ENCODE assay signal across 9 mouse cellular contexts in the genomic region with DNA sequence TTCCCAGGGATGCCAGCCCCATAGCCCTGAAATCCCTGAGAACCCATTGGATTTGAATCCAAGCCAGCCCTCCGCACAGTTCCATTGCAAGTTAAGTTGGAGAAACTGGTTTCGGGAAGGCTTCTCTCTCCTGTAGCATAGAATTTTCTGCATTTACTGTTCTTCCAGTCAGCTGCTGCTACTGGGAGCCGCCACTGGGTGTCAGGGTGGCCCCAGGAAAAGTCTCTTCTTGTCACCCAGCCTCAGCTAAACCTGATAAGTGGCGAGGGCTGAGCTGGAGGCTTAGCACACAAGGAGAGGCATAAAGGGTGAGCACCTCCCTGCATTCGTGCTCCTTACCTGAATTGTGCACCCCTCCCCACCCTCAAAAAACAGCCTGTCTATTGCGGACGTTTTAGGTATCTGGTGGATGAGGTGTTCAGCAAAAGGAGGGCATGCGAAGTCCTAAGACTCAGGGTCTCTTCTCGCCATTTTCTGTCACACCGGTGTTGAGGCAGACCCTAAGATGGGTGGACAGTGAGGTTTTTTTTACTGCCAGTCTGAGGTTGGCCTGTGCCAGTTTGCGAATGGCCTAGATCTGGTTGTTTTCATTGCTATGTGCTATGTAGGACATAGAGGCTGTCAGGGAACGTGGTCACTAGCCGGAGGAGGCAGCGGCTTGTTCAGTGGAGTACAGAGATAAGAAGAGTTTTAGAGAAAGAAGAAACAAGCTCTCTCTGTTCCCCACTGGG. TPM values are rescaled to one million over a fixed set of nuclear protein-coding genes. Genes with fewer than 3 reads are reported as not detected.
A peak's percentile ranks its signal among the peaks of the same experiment; 100 is the strongest.
DNase-seq lines count a peak whose midpoint lies in the region; ATAC-seq and TF ChIP-seq lines count a peak whose summit lies in the region.
"Had no signal": no experiment of that assay in that cellular context is flagged by ENCODE, and none has a peak within 500 bp of the region (broad histone marks: within the 10 kb centered on the region; RNA-seq: fewer than 3 reads in every experiment).

No protein-coding gene starts in this region.

- H3K9me3 ChIP-seq in heart, embryonic 12.5 days (replicated peaks): no peaks in the 10 kb centered on the region
- no peaks in the 10 kb centered on the region for H3K9me3 ChIP-seq in forebrain, embryonic 14.5 days (replicated peaks; ENCODE audit: control insufficient read depth, low read length)
- no peaks in the 10 kb centered on the region for H3K9me3 ChIP-seq in limb, embryonic 14.5 days (ENCODE audit: control insufficient read depth, low read length)
- H3K9me3 ChIP-seq: lung, embryonic 15.5 days had no signal

- 40% methylated on average over 14 of the region's 14 CpGs for WGBS in heart, embryonic 12.5 days
- WGBS in forebrain, embryonic 14.5 days: 62% methylated on average over 14 of the region's 14 CpGs
- WGBS in limb, embryonic 14.5 days: 60% methylated on average over 14 of the region's 14 CpGs

- H3K4me3 ChIP-seq in heart, embryonic 12.5 days: no peak overlapping the region
- H3K4me3 ChIP-seq in forebrain, embryonic 14.5 days (ENCODE audit: low read depth, low read length): no peak overlapping the region
- no peak overlapping the region for H3K4me3 ChIP-seq in limb, embryonic 14.5 days (replicated peaks; ENCODE audit: low read length)
- H3K4me3 ChIP-seq: lung, embryonic 15.5 days had no signal

- peak overlapping the region; percentile 27 for H3K4me2 ChIP-seq in heart, embryonic 12.5 days
- H3K4me2 ChIP-seq in forebrain, embryonic 14.5 days (ENCODE audit: low read length): no peak overlapping the region
- no peak overlapping the region for H3K4me2 ChIP-seq in limb, embryonic 14.5 days (replicated peaks; ENCODE audit: low read depth, low read length, severe bottlenecking)
- H3K4me2 ChIP-seq: lung, embryonic 15.5 days had no signal

- no peak for DNase-seq in heart, adult 8-10 months (ENCODE audit: low spot score)
- DNase-seq in brain, embryonic 18.5 days (ENCODE audit: low read depth, low spot score): peak; percentile 56
- DNase-seq in forebrain, embryonic 14.5 days (ENCODE audit: low spot score): peak; percentile 84
- DNase-seq in kidney, adult 9 months: peak; percentile 25
- DNase-seq in limb, embryonic 14.5 days (ENCODE audit: low spot score): peak; percentile 67
- peak; percentile 42 for DNase-seq in retina, adult 2 months (ENCODE audit: low read depth, low spot score)

- H3K4me1 ChIP-seq in heart, embryonic 12.5 days (replicated peaks): peaks cover 15% of the 10 kb centered on the region
- no peaks in the 10 kb centered on the region for H3K4me1 ChIP-seq in forebrain, embryonic 14.5 days (ENCODE audit: control insufficient read depth, insufficient read depth, low read length)
- H3K4me1 ChIP-seq in limb, embryonic 14.5 days (ENCODE audit: control insufficient read depth, insufficient read depth, low read length): no peaks in the 10 kb centered on the region
- H3K4me1 ChIP-seq: lung, embryonic 15.5 days had no signal

- no peak for TF ChIP-seq POLR2A in limb, embryonic 14.5 days (IDR thresholded peaks at IDR 0.05; ENCODE audit: borderline replicate concordance, extremely low read depth, insufficient read depth, insufficient read length)

- no peak for ATAC-seq in heart, embryonic 12.5 days (ENCODE audit: insufficient number of reproducible peaks, low FRiP score)
- ATAC-seq in forebrain, embryonic 14.5 days: peak; percentile 81; the same call in 1 of the 2 replicates
- ATAC-seq in limb, embryonic 14.5 days (ENCODE audit: low FRiP score, low read depth): no peak
- no peak for ATAC-seq in monocyte, adult 5-6 weeks (replicated peaks; ENCODE audit: insufficient number of reproducible peaks, low FRiP score, low TSS enrichment, poor library complexity, severe bottlenecking)

- 0 out of 2 replicates have a peak overlapping the region, but pooled peaks have one; percentile 31 for H3K9ac ChIP-seq in heart, embryonic 12.5 days
- H3K9ac ChIP-seq in forebrain, embryonic 14.5 days (ENCODE audit: low read length): no peak overlapping the region
- H3K9ac ChIP-seq in limb, embryonic 14.5 days (ENCODE audit: low read depth, low read length, severe bottlenecking): no peak overlapping the region
- H3K9ac ChIP-seq: lung, embryonic 15.5 days had no signal

- H3K27me3 ChIP-seq in heart, embryonic 12.5 days (replicated peaks): peaks cover 18% of the 10 kb centered on the region
- H3K27me3 ChIP-seq in forebrain, embryonic 14.5 days (replicated peaks; ENCODE audit: control insufficient read depth, insufficient read depth, low read length): no peaks in the 10 kb centered on the region
- H3K27me3 ChIP-seq in limb, embryonic 14.5 days (ENCODE audit: control insufficient read depth, insufficient read depth, low read length): no peaks in the 10 kb centered on the region

- no peak overlapping the region for H3K27ac ChIP-seq in heart, embryonic 12.5 days (ENCODE audit: poor library complexity, severe bottlenecking)
- H3K27ac ChIP-seq in forebrain, embryonic 14.5 days (ENCODE audit: low read depth, low read length): no peak overlapping the region
- H3K27ac ChIP-seq in limb, embryonic 14.5 days (replicated peaks; ENCODE audit: low read depth, low read length): no peak overlapping the region
- H3K27ac ChIP-seq: lung, embryonic 15.5 days had no signal

- H3K36me3 ChIP-seq in heart, embryonic 12.5 days: no peaks in the 10 kb centered on the region
- H3K36me3 ChIP-seq in forebrain, embryonic 14.5 days (ENCODE audit: control insufficient read depth, insufficient read depth, low read length): no peaks in the 10 kb centered on the region
- H3K36me3 ChIP-seq in limb, embryonic 14.5 days (ENCODE audit: control insufficient read depth, insufficient read depth, low read length): no peaks in the 10 kb centered on the region
- H3K36me3 ChIP-seq: lung, embryonic 15.5 days had no signal

RNA-seq across cellular contexts. Expression of gene Plekhb2, which starts 41.9 kb away (rescaled TPM):
- polyA plus RNA-seq in heart, embryonic 12.5 days (2016; fragmentation: Nextera tagmentation; extraction: Ambion mirVana): 64.2 and 67.3 TPM in 2 replicates
- 100 to 1,000 TPM; 110 to 123 (median 116) TPM for total RNA-seq in heart, adult 8-10 months (2022)
- polyA plus RNA-seq in forebrain, embryonic 14.5 days (2014; fragmentation: Nextera tagmentation; extraction: Ambion mirVana): 60.0 and 70.5 TPM in 2 replicates
- polyA plus RNA-seq in limb, embryonic 14.5 days (2012; rRNA removed): 9.5 and 10.1 TPM in 2 replicates
- 14.5 and 15.6 TPM in 2 replicates for polyA plus RNA-seq in limb, embryonic 14.5 days (2014; fragmentation: Nextera tagmentation; extraction: Ambion mirVana)
- 32.1 to 49.0 TPM (median 41.0 TPM) in 3 replicates for total RNA-seq in monocyte, adult 5-6 weeks (2017)

RNA-seq across cellular contexts. Expression of gene Fam168b, which starts 48.9 kb away (rescaled TPM):
- polyA plus RNA-seq in heart, embryonic 12.5 days (2016; fragmentation: Nextera tagmentation; extraction: Ambion mirVana): 65.7 and 69.2 TPM in 2 replicates
- total RNA-seq in heart, adult 8-10 months (2022): 10 to 100 TPM; 33.7 to 45.7 (median 38.6) TPM
- 81.8 and 102 TPM in 2 replicates for polyA plus RNA-seq in forebrain, embryonic 14.5 days (2014; fragmentation: Nextera tagmentation; extraction: Ambion mirVana)
- polyA plus RNA-seq in limb, embryonic 14.5 days (2012; rRNA removed): 210 and 382 TPM in 2 replicates
- polyA plus RNA-seq in limb, embryonic 14.5 days (2014; fragmentation: Nextera tagmentation; extraction: Ambion mirVana): 76.7 and 90.0 TPM in 2 replicates
- 101 to 121 TPM (median 108 TPM) in 3 replicates for total RNA-seq in monocyte, adult 5-6 weeks (2017)
